Mouse (Mus musculus) adipocyte (in vitro differentiated cells): ENCODE measurements at regions not wholly inside any gene's neighbourhood (a gene's known extent, or its start where the extent isn't known, plus 50 kb on each side); places are given as distances from the start of the nearest gene placed in this dataset.

Source experiments
- DNase-seq: peaks from one replicate; pipeline ENCODE4 v3.0.0-alpha.2; 2016; ENCODE audit warnings: low spot score

DNA sequence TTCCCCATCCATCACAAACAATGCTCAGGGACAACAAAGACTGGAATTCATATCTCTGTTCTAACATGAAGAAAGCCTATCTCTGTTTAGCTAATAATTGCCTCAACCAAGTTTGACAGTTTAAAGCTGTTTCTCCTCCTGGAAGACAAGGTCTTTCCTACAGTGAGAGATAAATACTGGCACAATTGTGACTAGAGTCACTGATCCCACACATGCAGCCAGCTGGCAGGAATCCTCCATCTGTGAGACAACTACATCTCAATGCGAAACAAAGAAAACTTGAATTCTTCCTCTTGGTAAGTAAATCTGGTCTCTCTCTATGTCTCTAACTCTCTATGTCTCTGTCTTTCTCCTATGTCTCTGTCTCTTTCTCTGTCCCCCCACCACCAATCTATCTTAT is 239.1 kb upstream of the Nsun2 start:
- no peak for DNase-seq

DNA sequence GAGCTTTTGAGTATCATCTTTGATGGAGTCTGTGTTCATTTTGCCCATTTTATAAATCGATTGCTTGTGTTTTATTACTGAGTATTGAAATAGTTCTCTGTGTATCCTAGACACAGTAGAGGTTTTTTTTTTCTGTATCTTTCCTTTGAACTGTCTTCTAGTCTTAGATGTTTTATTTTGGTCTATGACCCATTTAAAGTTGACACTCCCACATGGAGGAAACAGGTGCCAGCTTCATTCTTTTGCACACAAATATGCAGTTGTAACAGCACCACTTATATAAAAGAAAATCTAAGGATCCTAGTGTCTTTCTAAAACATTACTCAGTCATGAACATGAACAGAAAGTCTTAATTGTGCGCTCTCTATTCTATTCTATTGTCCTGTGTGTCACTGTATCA is 230.2 kb upstream of the Nsun2 start:
- DNase-seq = no peak

DNA sequence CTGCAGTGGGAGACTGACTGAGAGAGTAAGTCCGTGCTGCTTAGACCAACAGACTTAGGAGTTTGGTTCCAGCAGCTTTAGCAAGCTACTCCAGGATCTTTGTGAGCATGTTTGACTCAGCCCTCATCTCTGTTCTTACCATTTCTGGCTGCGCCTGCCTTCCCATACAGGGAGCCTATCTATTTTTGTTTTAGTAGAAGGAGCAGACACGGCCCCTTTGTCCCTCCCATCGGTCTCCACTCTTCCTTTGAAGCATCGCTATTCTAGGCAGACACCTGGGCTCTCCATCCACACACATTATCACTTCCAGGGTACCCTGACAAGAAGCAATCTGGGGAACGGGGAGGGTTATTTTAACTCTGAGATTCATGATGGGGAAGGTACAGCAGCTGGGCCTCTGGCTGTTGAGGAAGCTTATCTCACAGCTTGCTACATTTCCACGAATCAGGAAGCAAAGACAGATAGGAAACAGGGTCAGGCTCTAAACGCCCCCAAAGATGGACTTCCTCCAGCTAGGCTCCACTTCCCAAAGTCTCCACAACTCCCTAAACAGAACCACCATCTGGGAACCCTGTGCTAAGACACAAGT is 203.0 kb upstream of the Nsun2 start:
- no peak for DNase-seq

- no peak for DNase-seq
Observed at GRCm38 (mm10) chr13:69331537-69332435, 201.8 kb upstream of the Nsun2 start.

- DNase-seq = no peak
Observed at GRCm38 (mm10) chr13:69343806-69344205, 189.7 kb upstream of the Nsun2 start.

DNA sequence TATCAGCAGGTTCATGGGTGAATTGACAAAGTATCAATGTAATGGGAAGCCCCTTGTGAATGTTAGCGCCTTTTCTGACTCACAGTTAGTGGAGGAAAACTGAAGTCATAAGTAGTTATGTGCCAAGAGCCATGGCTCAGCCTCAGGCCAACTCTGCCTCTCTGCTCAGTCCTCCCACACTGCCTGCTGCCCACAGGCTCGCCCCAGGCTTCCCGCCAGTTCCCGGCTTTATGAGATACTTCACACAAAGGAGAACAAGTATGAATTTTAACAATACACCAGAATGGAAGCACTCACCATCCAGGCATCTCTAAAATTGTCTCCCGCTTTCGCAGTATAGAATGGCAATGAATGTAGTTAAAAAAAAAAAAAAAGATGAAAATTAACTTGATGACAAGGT is 176.1 kb upstream of the Nsun2 start:
- no peak for DNase-seq

DNA sequence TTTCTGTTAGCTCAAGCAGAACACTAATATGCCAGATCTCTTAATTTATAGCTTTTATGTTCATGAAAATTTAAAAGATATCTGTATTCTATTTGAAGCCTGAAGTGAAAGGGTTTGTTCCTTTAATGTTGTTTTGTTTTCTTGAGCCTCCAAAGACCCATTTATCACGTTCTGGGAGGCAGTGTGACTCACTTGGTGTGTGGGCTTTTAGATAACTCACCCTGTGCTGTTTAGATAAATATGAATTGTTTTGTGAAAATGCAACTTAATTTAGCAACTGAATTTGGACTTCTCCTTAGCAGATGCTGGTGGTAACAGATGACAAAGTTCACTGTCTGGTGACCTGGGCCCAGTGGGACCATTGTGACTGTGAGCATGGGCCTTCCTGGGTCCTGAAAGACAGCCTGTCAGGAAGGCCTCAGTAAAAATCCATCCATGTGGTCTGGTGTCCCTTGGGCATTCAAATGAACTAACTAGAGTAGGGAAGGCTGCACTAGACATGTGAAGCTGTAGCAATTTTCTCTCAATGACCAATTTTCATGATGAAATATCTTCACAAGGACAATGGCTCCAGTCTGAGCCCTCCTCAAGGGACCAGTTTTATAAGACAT is 167.6 kb upstream of the Nsun2 start:
- no peak for DNase-seq

- DNase-seq = no peak
Observed at GRCm38 (mm10) chr13:69373101-69373815, 160.3 kb upstream of the Nsun2 start.

DNA sequence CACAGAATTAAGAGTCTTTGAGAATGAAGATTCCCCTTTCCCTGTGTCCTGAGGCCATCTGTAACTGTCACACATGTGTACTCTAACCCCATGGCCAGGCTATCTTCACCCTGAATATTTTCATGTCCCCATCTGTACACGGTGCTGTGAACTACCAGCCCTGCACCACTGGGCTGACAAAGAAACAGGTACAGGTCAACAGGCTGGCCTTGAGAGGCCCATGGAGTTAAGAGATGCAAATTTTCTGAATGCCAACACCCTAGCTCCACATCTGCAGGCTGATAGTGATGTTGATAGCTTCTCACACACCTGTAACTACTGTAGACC is 159.8 kb upstream of the Nsun2 start:
- DNase-seq = no peak

DNA sequence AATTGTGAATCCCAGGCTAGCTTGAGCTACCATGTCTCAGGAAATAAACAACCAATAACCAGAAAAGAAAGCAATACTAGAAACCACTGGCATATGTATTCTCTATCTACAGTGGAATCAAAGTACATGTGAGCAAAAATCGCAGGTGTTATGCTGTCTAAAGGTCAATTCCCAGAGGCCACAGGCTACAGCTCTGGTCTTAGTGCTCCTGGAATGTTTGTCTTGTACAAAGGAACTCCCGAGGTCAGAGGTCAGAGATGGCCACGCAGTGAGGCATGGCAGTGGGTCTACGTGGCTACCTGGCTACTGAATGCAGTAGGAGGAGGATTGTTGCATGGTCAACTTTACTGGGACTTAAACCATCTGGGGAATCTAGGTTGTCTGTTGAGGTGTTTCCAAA is 153.1 kb upstream of the Nsun2 start:
- DNase-seq = no peak

- no peak for DNase-seq
Observed at GRCm38 (mm10) chr13:69384767-69385166, 148.8 kb upstream of the Nsun2 start.

- DNase-seq = no peak
Observed at GRCm38 (mm10) chr13:69392917-69393827, 140.4 kb upstream of the Nsun2 start.

GRCm38 (mm10) chr13:69394544-69394943 is 139.0 kb upstream of the Nsun2 start:
- no peak for DNase-seq

DNA sequence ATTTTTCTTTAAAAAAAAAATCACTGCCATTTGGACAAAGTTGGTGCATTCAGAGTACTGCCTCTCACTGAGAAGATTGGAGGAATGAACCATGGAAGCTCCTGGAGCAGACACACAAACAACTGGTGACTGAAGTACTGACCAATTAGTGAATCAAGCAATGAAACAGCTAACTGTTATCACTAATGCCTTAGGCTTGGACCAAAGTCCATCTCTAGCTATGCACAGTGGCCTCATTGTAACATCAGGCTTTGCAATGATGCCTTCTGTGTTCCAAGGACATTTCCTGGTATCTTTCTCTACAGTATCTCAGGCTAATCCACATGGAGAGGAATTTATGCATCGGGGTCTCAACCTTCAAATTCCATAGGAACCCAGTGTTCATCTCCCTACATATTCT is 123.2 kb upstream of the Nsun2 start:
- DNase-seq = no peak

DNA sequence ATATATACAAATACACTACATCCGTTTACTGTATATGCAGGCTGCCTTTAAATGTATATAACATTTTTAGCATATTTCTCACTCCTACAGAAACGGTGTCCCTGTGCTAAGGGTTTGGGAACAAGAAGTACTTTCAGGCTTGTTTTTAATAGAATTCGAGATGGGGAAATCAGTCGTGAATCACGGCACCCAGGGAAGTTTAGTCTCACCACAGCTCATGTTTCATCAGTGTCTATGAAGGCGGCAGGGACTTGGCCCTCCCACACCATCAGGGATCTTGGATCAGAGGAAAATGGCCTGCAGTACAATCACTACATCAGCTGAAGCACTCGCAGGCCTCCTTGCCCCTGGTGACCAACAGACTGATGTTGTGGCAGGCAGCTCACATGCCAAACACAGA is 118.7 kb upstream of the Nsun2 start:
- DNase-seq = no peak

DNA sequence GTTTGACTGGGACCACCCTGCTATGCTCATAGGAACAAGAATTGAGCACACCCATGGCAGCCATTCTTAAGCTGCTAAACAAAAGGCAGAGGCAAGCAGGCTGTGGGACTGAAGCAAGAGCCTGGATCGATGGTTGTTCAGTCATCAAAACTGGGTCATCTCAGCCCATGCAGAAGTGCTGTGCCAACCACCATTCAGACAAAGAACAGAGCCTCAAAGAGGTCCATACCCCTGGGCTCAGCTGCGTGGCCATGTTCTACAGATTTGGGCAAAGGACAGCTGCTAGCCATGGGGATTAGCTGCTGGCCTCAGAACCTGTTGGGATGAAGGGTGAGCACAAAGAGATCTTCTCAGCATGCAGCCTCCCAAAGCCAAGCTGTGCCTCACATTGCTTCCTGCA is 116.8 kb upstream of the Nsun2 start:
- no peak for DNase-seq

GRCm38 (mm10) chr13:69417855-69418478 is 115.6 kb upstream of the Nsun2 start:
- DNase-seq = no peak

GRCm38 (mm10) chr13:69420166-69420565 is 113.4 kb upstream of the Nsun2 start:
- no peak for DNase-seq

DNA sequence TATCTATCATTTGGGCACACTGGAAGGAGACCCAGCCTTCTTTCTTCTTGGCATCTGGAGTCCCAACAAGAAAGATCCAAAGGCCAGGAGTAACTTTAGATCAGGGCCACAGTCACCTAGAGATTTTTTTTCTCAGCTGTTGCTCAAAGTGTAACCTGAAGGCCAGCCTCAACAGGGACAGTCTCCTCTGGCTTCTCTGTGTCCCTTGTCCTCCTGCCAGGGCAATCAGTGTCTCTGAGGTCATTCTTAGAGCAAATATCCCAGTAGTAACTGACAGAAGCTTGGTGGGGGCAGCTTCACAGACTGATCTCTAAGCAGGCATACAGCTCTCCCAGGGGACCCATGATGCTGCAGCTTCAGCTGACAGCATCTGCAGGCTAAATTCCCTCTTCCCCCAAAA is 111.6 kb upstream of the Nsun2 start:
- no peak for DNase-seq

DNA sequence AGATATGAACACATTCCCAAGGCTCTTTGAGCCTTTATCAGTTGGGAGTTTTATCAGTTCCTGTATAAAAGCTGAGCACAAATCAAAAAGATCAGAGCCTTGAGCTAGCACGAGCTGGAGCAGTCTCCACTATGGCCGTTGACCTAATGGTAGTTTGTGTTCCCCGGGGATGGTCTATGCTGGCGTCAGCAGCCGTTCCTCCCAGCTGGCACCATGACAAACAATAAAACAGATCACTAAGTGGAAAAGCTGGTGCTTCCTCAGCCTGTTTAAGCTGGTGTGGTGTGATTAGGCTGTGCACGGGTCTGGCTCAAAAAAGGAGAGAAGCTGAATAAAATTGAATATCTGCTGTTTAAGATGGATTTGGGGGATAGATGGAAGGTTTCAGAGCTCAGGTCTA is 107.4 kb upstream of the Nsun2 start:
- peak; percentile 10 for DNase-seq

DNA sequence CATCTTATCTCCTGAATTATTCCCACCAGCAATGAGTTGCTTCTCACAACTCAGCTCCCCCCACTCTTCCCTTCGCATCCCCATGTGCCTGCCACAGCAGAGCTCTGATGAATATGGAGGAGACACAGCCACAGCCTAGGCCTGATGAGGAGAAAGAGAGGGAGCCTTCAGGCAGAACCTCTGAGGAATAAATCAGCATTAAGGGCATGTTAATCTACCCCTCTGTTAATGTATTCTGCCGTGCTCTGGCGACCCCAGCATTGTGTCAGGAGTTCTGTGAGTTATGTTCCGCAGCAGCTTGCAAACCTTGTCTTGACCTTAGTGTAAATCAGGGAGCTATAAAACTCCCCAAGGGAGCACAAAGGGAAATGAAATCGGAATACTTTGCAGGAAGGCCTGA is 104.0 kb upstream of the Nsun2 start:
- no peak for DNase-seq
